Mouse (Mus musculus): ENCODE results near the gene Sbf2. TPM values are rescaled to one million over a fixed set of nuclear protein-coding genes. Genes with fewer than 3 reads are reported as not detected.

Sbf2 gene
- polyA plus RNA-seq, 1 experiment from 2014 or later, result 35.4 TPM

GRCm38 (mm10) chr7:110285076-110285848, 329.5 kb downstream of the Sbf2 start:
- no peak for ATAC-seq (replicated peaks; ENCODE audit: insufficient number of reproducible peaks, low FRiP score, low TSS enrichment)
- Histone ChIP-seq H3K4me3 (ENCODE audit: low read depth, low read length) (no peak overlapping the region), H3K27ac (ENCODE audit: low read depth, low read length) (no peak overlapping the region), H3K4me2 (no peak overlapping the region), H3K9ac (ENCODE audit: low read depth, low read length) (no peak overlapping the region), H3K27me3 (ENCODE audit: control insufficient read depth, insufficient read depth, low read length) (0 out of 2 replicates have a peak, but pooled peaks cover 2% of the 10 kb centered on the region), H3K4me1 (ENCODE audit: control insufficient read depth, insufficient read depth, low read length) (peaks cover 25% of the 10 kb centered on the region), H3K9me3 (replicated peaks; ENCODE audit: control insufficient read depth, low read length) (no peaks in the 10 kb centered on the region), H3K36me3 (ENCODE audit: control insufficient read depth, insufficient read depth, low read length) (peaks cover 9% of the 10 kb centered on the region; the same call in 1 of the 2 replicates)
- 82% methylated on average over 12 of the region's 12 CpGs for WGBS (ENCODE audit: insufficient replicate concordance)

- no peak for ATAC-seq (replicated peaks; ENCODE audit: insufficient number of reproducible peaks, low FRiP score, low TSS enrichment)
- Histone ChIP-seq H3K9me3 (replicated peaks; ENCODE audit: control insufficient read depth, low read length) (no peaks in the 10 kb centered on the region), H3K4me1 (ENCODE audit: control insufficient read depth, insufficient read depth, low read length) (peaks cover 17% of the 10 kb centered on the region), H3K4me3 (ENCODE audit: low read depth, low read length) (no peak overlapping the region), H3K27ac (ENCODE audit: low read depth, low read length) (no peak overlapping the region), H3K9ac (ENCODE audit: low read depth, low read length) (no peak overlapping the region), H3K36me3 (ENCODE audit: control insufficient read depth, insufficient read depth, low read length) (peaks cover 22% of the 10 kb centered on the region), H3K27me3 (ENCODE audit: control insufficient read depth, insufficient read depth, low read length) (peaks cover 2% of the 10 kb centered on the region; the same call in 1 of the 2 replicates), H3K4me2 (no peak overlapping the region)
- 85% methylated on average over 6 of the region's 6 CpGs for WGBS (ENCODE audit: insufficient replicate concordance)
Measured at GRCm38 (mm10) chr7:110283484-110284275, 331.0 kb downstream of the Sbf2 start.

- H3K4me1 ChIP-seq (ENCODE audit: control insufficient read depth, insufficient read depth, low read length), result peaks cover 8% of the 10 kb centered on the region
- no peak overlapping the region for H3K9ac ChIP-seq (ENCODE audit: low read depth, low read length)
- peaks cover 7% of the 10 kb centered on the region for H3K27me3 ChIP-seq (ENCODE audit: control insufficient read depth, insufficient read depth, low read length)
- no peak for ATAC-seq (replicated peaks; ENCODE audit: insufficient number of reproducible peaks, low FRiP score, low TSS enrichment)
- H3K4me3 ChIP-seq (ENCODE audit: low read depth, low read length), result no peak overlapping the region
- 82% methylated on average over 11 of the region's 11 CpGs for WGBS (ENCODE audit: insufficient replicate concordance)
- H3K4me2 ChIP-seq, result no peak overlapping the region
- H3K9me3 ChIP-seq (replicated peaks; ENCODE audit: control insufficient read depth, low read length), result no peaks in the 10 kb centered on the region
- H3K27ac ChIP-seq (ENCODE audit: low read depth, low read length), result no peak overlapping the region
- peaks cover 22% of the 10 kb centered on the region for H3K36me3 ChIP-seq (ENCODE audit: control insufficient read depth, insufficient read depth, low read length)
Measured at GRCm38 (mm10) chr7:110282797-110283196, 331.9 kb downstream of the Sbf2 start.

- Histone ChIP-seq H3K4me2 (no peak overlapping the region), H3K9me3 (replicated peaks; ENCODE audit: control insufficient read depth, low read length) (no peaks in the 10 kb centered on the region), H3K4me3 (ENCODE audit: low read depth, low read length) (no peak overlapping the region), H3K27ac (ENCODE audit: low read depth, low read length) (no peak overlapping the region), H3K9ac (ENCODE audit: low read depth, low read length) (no peak overlapping the region), H3K36me3 (ENCODE audit: control insufficient read depth, insufficient read depth, low read length) (peaks cover 24% of the 10 kb centered on the region), H3K27me3 (ENCODE audit: control insufficient read depth, insufficient read depth, low read length) (peaks cover 12% of the 10 kb centered on the region), H3K4me1 (ENCODE audit: control insufficient read depth, insufficient read depth, low read length) (no peaks in the 10 kb centered on the region)
- WGBS (ENCODE audit: insufficient replicate concordance), result 88% methylated on average over 11 of the region's 11 CpGs
- ATAC-seq (replicated peaks; ENCODE audit: insufficient number of reproducible peaks, low FRiP score, low TSS enrichment), result no peak
Measured at GRCm38 (mm10) chr7:110281435-110282256, 333.1 kb downstream of the Sbf2 start.

GRCm38 (mm10) chr7:110279183-110279582, 335.5 kb downstream of the Sbf2 start:
- H3K27ac ChIP-seq (ENCODE audit: low read depth, low read length), result no peak overlapping the region
- peaks cover 24% of the 10 kb centered on the region for H3K36me3 ChIP-seq (ENCODE audit: control insufficient read depth, insufficient read depth, low read length)
- no peak overlapping the region for H3K4me3 ChIP-seq (ENCODE audit: low read depth, low read length)
- no peaks in the 10 kb centered on the region for H3K9me3 ChIP-seq (replicated peaks; ENCODE audit: control insufficient read depth, low read length)
- H3K4me1 ChIP-seq (ENCODE audit: control insufficient read depth, insufficient read depth, low read length), result 0 out of 2 replicates have a peak, but pooled peaks cover 3% of the 10 kb centered on the region
- H3K9ac ChIP-seq (ENCODE audit: low read depth, low read length), result no peak overlapping the region
- ATAC-seq (replicated peaks; ENCODE audit: insufficient number of reproducible peaks, low FRiP score, low TSS enrichment), result no peak
- 89% methylated on average over 4 of the region's 4 CpGs for WGBS (ENCODE audit: insufficient replicate concordance)
- H3K4me2 ChIP-seq, result no peak overlapping the region
- H3K27me3 ChIP-seq (ENCODE audit: control insufficient read depth, insufficient read depth, low read length), result peaks cover 12% of the 10 kb centered on the region

GRCm38 (mm10) chr7:110277734-110278245, 336.9 kb downstream of the Sbf2 start:
- no peak overlapping the region for H3K27ac ChIP-seq (ENCODE audit: low read depth, low read length)
- H3K36me3 ChIP-seq (ENCODE audit: control insufficient read depth, insufficient read depth, low read length), result peaks cover 29% of the 10 kb centered on the region
- H3K27me3 ChIP-seq (ENCODE audit: control insufficient read depth, insufficient read depth, low read length), result peaks cover 12% of the 10 kb centered on the region
- H3K9me3 ChIP-seq (replicated peaks; ENCODE audit: control insufficient read depth, low read length), result no peaks in the 10 kb centered on the region
- H3K4me1 ChIP-seq (ENCODE audit: control insufficient read depth, insufficient read depth, low read length), result 0 out of 2 replicates have a peak, but pooled peaks cover 3% of the 10 kb centered on the region
- no peak overlapping the region for H3K4me2 ChIP-seq
- no peak overlapping the region for H3K9ac ChIP-seq (ENCODE audit: low read depth, low read length)
- WGBS (ENCODE audit: insufficient replicate concordance), result 89% methylated on average over 5 of the region's 5 CpGs
- H3K4me3 ChIP-seq (ENCODE audit: low read depth, low read length), result no peak overlapping the region
- no peak for ATAC-seq (replicated peaks; ENCODE audit: insufficient number of reproducible peaks, low FRiP score, low TSS enrichment)

- 72% methylated on average over 4 of the region's 4 CpGs for whole genome bisulfite sequencing (ENCODE audit: insufficient replicate concordance)
- H3K27me3 ChIP-seq (ENCODE audit: control insufficient read depth, insufficient read depth, low read length), result peaks cover 3% of the 10 kb centered on the region; the same call in 1 of the 2 replicates
- peaks cover 16% of the 10 kb centered on the region for H3K36me3 ChIP-seq (ENCODE audit: control insufficient read depth, insufficient read depth, low read length)
- no peak overlapping the region for H3K4me3 ChIP-seq (ENCODE audit: low read depth, low read length)
- H3K9me3 ChIP-seq (replicated peaks; ENCODE audit: control insufficient read depth, low read length), result no peaks in the 10 kb centered on the region
- H3K4me2 ChIP-seq, result no peak overlapping the region
- H3K9ac ChIP-seq (ENCODE audit: low read depth, low read length), result no peak overlapping the region
- H3K4me1 ChIP-seq (ENCODE audit: control insufficient read depth, insufficient read depth, low read length), result peaks cover 7% of the 10 kb centered on the region; the same call in 1 of the 2 replicates
- no peak overlapping the region for H3K27ac ChIP-seq (ENCODE audit: low read depth, low read length)
- no peak for ATAC-seq (replicated peaks; ENCODE audit: insufficient number of reproducible peaks, low FRiP score, low TSS enrichment)
Measured at GRCm38 (mm10) chr7:110272434-110272833, 342.3 kb downstream of the Sbf2 start.

GRCm38 (mm10) chr7:110271814-110272213, 342.9 kb downstream of the Sbf2 start:
- WGBS (ENCODE audit: insufficient replicate concordance), result 55% methylated on average over 9 of the region's 9 CpGs
- ATAC-seq (replicated peaks; ENCODE audit: insufficient number of reproducible peaks, low FRiP score, low TSS enrichment), result 0 out of 2 replicates have a peak, but pooled peaks have one; percentile 43
- peaks cover 7% of the 10 kb centered on the region; the same call in 1 of the 2 replicates for H3K4me1 ChIP-seq (ENCODE audit: control insufficient read depth, insufficient read depth, low read length)
- no peaks in the 10 kb centered on the region for H3K9me3 ChIP-seq (replicated peaks; ENCODE audit: control insufficient read depth, low read length)
- no peak overlapping the region for H3K4me3 ChIP-seq (ENCODE audit: low read depth, low read length)
- H3K27ac ChIP-seq (ENCODE audit: low read depth, low read length), result no peak overlapping the region
- peaks cover under 1% of the 10 kb centered on the region; the same call in 1 of the 2 replicates for H3K27me3 ChIP-seq (ENCODE audit: control insufficient read depth, insufficient read depth, low read length)
- no peak overlapping the region for H3K4me2 ChIP-seq
- H3K36me3 ChIP-seq (ENCODE audit: control insufficient read depth, insufficient read depth, low read length), result peaks cover 13% of the 10 kb centered on the region
- H3K9ac ChIP-seq (ENCODE audit: low read depth, low read length), result no peak overlapping the region

All from heart, embryonic 11.5 days (tissue).